Mouse (Mus musculus) E14TG2a.4 (cell line): ENCODE results near the gene Vamp5.

Experiments used
- CTCF ChIP-seq: conservative IDR thresholded peaks from 2 replicates; pipeline ENCODE4 v1.5.1; 2014; ENCODE audit warnings: low read length
- NANOG ChIP-seq: IDR thresholded peaks from 2 replicates; pipeline ENCODE4 v1.6.1; 2014; ENCODE audit warnings: borderline replicate concordance, low read length, mixed read lengths
- POU5F1 ChIP-seq: IDR thresholded peaks from 2 replicates; pipeline ENCODE4 v1.6.1; 2014; ENCODE audit warnings: low read length, borderline replicate concordance

DNA sequence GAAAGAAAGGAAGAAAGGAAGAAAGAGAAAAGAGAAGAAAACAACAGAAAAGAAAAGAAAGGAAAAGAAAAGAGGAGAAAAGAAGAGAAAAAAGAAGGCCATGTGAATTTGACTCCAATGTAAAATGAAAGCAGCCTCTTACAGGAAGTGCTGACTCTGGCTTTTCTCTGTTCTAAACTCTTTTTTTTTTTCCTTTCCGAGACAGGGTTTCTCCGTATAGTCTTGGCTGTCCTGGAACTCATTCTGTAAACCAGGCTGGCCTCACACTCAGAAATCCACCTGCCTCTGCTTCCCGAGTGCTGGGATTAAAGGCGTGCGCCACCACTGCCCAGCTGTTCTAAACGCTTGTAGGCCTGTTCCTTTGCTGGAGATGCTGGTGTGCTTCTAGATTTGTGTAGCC is 2.2 kb upstream of the Vamp5 start:
- TF ChIP-seq CTCF: no peak
- TF ChIP-seq NANOG: no peak
- no peak for TF ChIP-seq POU5F1
